Mouse (Mus musculus): ENCODE measurements around the gene Gatad2a. TPM values are rescaled to one million over a fixed set of nuclear protein-coding genes. Genes with fewer than 3 reads are reported as not detected.
"Not testable (repeated sequence)": the region's sequence is repeated elsewhere in the genome, so short reads cannot be mapped to it uniquely, and the experiment has no call there.

Gatad2a gene
- polyA plus RNA-seq (2012; rRNA removed), result 28.8 and 38.7 TPM in 2 replicates

- peak; percentile 99 for DNase-seq (ENCODE audit: low spot score)
Observed at GRCm38 (mm10) chr8:69995776-69996588, at the start of gene Gatad2a. Gene Gatad2a, minus strand, starts transcription at chr8:69996384.

GRCm38 (mm10) chr8:70043996-70044395 is 47.8 kb upstream of the Gatad2a start:
- no peak for DNase-seq (ENCODE audit: low spot score)

- peak; percentile 91 for DNase-seq (ENCODE audit: low spot score)
Observed at GRCm38 (mm10) chr8:70042583-70043455, 46.6 kb upstream of the Gatad2a start, which contains the start of the genes Mau2 and Sugp1. Gene Mau2, minus strand, starts transcription at chr8:70042734. Gene Sugp1, plus strand, starts transcription at chr8:70042813.

GRCm38 (mm10) chr8:70041885-70042546 is 45.8 kb upstream of the Gatad2a start:
- no peak for DNase-seq (ENCODE audit: low spot score)

GRCm38 (mm10) chr8:70037994-70038393 is 41.8 kb upstream of the Gatad2a start:
- DNase-seq (ENCODE audit: low spot score), result no peak

- DNase-seq (ENCODE audit: low spot score), result no peak
Observed at GRCm38 (mm10) chr8:70030255-70030654, 34.1 kb upstream of the Gatad2a start.

- no peak for DNase-seq (ENCODE audit: low spot score)
Observed at GRCm38 (mm10) chr8:70026151-70026550, 30.0 kb upstream of the Gatad2a start.

- no peak for DNase-seq (ENCODE audit: low spot score)
Observed at GRCm38 (mm10) chr8:70023596-70023995, 27.4 kb upstream of the Gatad2a start.

GRCm38 (mm10) chr8:70015017-70015416 is 18.8 kb upstream of the Gatad2a start:
- DNase-seq (ENCODE audit: low spot score), result no peak

- DNase-seq (ENCODE audit: low spot score), result no peak
Observed at GRCm38 (mm10) chr8:70012763-70013162, 16.6 kb upstream of the Gatad2a start.

GRCm38 (mm10) chr8:70012350-70012749 is 16.2 kb upstream of the Gatad2a start:
- no peak for DNase-seq (ENCODE audit: low spot score)

- not testable (repeated sequence) for DNase-seq (ENCODE audit: low spot score)
Observed at GRCm38 (mm10) chr8:70010796-70011195, 14.6 kb upstream of the Gatad2a start.

GRCm38 (mm10) chr8:70005178-70005577 is 9.0 kb upstream of the Gatad2a start:
- DNase-seq (ENCODE audit: low spot score), result no peak

- DNase-seq (ENCODE audit: low spot score), result no peak
Observed at GRCm38 (mm10) chr8:70004345-70004744, 8.2 kb upstream of the Gatad2a start.

GRCm38 (mm10) chr8:70003204-70003657 is 7.0 kb upstream of the Gatad2a start:
- DNase-seq (ENCODE audit: low spot score), result no peak

- not testable (repeated sequence) for DNase-seq (ENCODE audit: low spot score)
Observed at GRCm38 (mm10) chr8:70001892-70002191, 5.7 kb upstream of the Gatad2a start.

- peak; percentile 55 for DNase-seq (ENCODE audit: low spot score)
Observed at GRCm38 (mm10) chr8:70001176-70001891, 5.2 kb upstream of the Gatad2a start.

- DNase-seq (ENCODE audit: low spot score), result no peak
Observed at GRCm38 (mm10) chr8:70000226-70000625, 4.0 kb upstream of the Gatad2a start.

GRCm38 (mm10) chr8:69999236-69999635 is 3.1 kb upstream of the Gatad2a start:
- DNase-seq (ENCODE audit: low spot score), result no peak

GRCm38 (mm10) chr8:69998706-69999105 is 2.5 kb upstream of the Gatad2a start:
- DNase-seq (ENCODE audit: low spot score), result no peak

GRCm38 (mm10) chr8:69996589-69997285 is 553 bp upstream of the Gatad2a start:
- no peak for DNase-seq (ENCODE audit: low spot score)

Measured in urinary bladder, adult 2 months (tissue).